Mouse (Mus musculus) lung, postnatal 36 days (tissue): ENCODE data around the gene Snrpc.
"Not testable (repeated sequence)": the region's sequence is repeated elsewhere in the genome, so short reads cannot be mapped to it uniquely, and the experiment has no call there.

Experiments used
- DNase-seq: peaks from one replicate; pipeline ENCODE4 v3.0.0; 2022; ENCODE audit warnings: mixed read lengths

The Snrpc gene

GRCm38 (mm10) chr17:27837850-27838249, at the start of gene Snrpc:
Snrpc (plus strand) TSS chr17:27838150.
- DNase-seq, result not testable (repeated sequence)

DNA sequence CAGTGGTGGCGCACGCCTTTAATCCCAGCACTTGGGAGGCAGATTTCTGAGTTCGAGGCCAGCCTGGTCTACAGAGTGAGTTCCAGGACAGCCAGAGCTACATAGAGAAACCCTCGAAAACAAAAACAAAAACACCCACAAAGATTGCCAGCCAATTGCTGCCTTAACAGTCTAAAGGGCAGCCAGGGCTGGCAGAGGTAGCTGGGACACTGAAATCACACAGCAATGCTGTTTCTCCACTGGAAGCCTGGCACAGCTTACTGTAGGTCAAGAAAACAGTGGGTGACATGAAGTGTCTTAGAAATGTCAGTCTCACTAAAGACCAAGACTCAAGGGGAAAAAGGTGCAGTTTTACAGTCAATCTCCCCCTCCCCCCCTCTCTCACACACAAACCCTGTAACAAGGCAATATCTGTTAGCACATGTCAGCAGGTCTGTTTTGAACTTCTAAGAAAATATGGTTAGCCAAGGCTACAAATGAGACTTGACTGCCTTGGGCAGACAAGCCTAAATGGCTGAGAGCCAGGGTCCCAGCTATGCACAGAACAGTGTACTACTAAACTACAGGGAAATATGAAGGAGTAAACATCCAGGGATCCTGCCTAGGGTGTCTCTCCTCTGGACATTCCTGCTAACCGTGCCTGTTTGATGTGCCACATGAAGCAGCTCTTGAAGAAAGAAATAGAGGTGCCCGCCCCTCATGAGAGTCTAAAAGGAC, 49.3 kb upstream of the Snrpc start:
- no peak for DNase-seq

DNA sequence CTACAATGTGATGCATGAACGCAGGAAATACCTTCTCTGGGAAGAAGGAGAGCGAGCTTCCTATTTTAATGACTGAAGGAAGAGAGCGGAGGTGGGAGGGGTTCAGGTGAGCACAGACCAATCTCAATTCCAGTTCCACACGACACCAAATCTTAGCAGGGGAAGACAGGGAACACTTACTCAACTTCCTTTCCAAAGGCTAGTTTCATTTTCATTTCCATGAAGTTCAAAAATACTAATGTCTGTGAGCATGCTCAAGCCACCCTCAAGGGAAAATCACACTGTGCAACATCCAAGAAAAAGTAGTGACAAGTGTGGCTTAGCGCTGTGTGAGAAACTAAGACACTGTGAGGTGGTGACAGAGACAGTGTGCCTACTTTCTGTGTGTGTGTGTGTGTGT, 47.9 kb upstream of the Snrpc start:
- no peak for DNase-seq

GRCm38 (mm10) chr17:27790976-27791375, 47.0 kb upstream of the Snrpc start:
- no peak for DNase-seq

- no peak for DNase-seq
Observed at GRCm38 (mm10) chr17:27791556-27791955, 46.4 kb upstream of the Snrpc start.

DNA sequence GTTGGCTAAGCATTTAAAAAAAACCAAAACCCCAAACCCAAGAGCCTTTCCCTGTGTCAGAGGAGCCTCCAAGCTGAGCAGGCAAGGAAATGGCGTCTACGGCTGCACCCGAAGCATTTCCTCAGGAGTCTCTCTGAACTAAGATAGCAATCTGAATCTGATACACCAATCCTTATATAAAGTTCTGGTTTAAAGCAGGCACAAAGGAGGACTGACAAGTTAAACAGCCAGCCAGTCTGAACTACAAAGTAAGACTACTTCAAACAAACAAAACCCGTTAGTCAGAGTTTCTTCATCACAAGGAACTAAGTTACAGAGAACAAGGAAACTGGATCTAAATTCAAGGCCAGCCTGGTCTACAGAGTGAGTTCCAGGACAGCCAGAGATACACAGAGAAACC, 45.4 kb upstream of the Snrpc start:
- peak; percentile 34 for DNase-seq

DNA sequence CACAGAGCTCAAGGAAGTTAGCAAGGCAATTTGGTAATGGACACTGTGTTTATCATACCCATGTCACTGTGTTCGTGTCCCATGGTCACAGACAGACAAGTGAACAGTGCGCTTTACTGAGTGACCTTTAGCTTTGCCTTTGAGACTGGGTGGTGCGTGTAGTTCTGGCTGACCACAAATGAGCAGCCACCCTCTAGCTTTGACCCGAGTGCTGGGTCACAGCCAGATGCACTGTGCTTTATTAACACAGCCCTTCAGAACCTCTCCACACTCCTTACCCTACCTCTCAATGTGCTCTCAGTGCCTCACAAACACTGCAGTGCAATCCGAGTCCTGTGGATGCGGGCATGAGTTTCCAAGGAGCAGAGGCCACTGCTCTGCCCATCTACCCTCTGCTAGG, 44.8 kb upstream of the Snrpc start:
- peak; percentile 88 for DNase-seq

DNA sequence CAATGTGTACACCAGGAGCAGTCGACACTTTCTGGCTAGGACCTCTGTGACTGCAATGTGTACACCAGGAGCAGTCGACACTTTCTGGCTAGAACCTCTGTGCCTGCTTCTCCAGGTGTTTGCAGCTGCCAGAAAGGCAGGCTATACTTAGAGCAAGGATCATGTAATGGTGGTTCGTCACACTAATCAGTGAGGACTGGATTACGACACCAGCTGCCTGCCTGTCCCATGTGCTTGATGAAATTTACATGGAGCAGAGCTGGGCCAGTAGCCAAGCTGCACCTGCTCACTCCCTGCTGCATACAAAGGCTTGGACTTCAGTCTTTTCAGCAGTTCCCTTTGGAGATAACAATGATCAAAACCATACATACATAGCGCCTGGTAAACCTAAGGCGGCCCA, 41.2 kb upstream of the Snrpc start:
- peak; percentile 86 for DNase-seq

GRCm38 (mm10) chr17:27797341-27797872, 40.5 kb upstream of the Snrpc start:
- peak; percentile 67 for DNase-seq

DNA sequence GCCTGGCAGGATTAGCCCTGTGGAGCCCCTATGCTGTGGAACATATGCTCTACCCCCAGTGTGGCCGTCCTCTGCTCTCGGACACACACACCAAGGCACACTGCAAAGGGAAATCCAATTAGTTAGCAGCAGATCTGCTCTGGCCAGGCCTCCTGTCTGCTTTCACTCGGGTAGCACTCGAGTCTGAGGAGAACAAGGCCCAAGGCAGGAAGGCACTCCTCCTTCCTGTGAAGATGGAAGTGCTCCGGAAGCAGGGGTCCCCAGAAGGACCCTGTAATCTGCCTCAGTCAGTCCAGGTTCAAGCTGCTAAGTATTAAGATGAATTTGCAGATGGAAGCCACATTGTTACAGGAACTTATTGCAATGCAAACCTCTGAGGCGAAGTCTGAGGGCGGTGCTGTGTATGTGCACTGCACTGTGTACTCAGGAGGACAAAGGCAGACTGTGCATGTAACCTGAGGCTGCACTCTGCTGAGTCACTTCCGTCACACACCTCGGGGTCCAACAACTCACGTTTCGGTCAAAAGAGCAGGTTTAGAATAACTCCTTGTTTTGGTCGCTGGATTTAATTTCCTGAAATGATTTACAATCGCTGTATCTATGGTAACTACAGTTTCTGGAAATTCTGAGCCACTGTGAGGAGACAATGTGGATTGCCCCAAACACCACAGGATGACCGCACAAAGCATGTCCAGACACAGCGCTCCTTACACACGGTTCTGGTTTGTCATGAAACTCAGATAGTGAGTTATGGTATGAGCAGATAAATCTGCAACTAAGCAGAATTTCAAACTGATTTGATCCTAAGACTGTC, 38.0 kb upstream of the Snrpc start:
- DNase-seq, result peak; percentile 62

GRCm38 (mm10) chr17:27800710-27801648, 37.0 kb upstream of the Snrpc start:
- DNase-seq, result no peak

- no peak for DNase-seq
Observed at GRCm38 (mm10) chr17:27803752-27804151, 34.2 kb upstream of the Snrpc start.

- no peak for DNase-seq
Observed at GRCm38 (mm10) chr17:27804156-27804690, 33.7 kb upstream of the Snrpc start.

- no peak for DNase-seq
Observed at GRCm38 (mm10) chr17:27804803-27805770, 32.9 kb upstream of the Snrpc start.

GRCm38 (mm10) chr17:27807542-27808078, 30.3 kb upstream of the Snrpc start:
- peak; percentile 41 for DNase-seq

GRCm38 (mm10) chr17:27810569-27811331, 27.2 kb upstream of the Snrpc start:
- no peak for DNase-seq

GRCm38 (mm10) chr17:27811980-27812379, 26.0 kb upstream of the Snrpc start:
- no peak for DNase-seq

GRCm38 (mm10) chr17:27814606-27815005, 23.3 kb upstream of the Snrpc start:
- no peak for DNase-seq

- DNase-seq, result no peak
Observed at GRCm38 (mm10) chr17:27819011-27819410, 18.9 kb upstream of the Snrpc start.

GRCm38 (mm10) chr17:27819521-27819970, 18.4 kb upstream of the Snrpc start:
- peak; percentile 22 for DNase-seq
